Mouse (Mus musculus) megakaryocyte-erythroid progenitor cell, adult 5 weeks (primary cell): ENCODE measurements around the gene Plcd3. TPM values are rescaled to one million over a fixed set of nuclear protein-coding genes. Genes with fewer than 3 reads are reported as not detected.

ENCODE experiments used
- polyA plus RNA-seq: library from polyadenylated mRNA; stranded (reverse); fragments of >175 nt; gene quantifications from 2 replicates; pipeline ENCODE4 v1.2.3, GENCODE M21; 2012

Gene Plcd3
- polyA plus RNA-seq: 0.39 and 1.1 TPM in 2 replicates

DNA sequence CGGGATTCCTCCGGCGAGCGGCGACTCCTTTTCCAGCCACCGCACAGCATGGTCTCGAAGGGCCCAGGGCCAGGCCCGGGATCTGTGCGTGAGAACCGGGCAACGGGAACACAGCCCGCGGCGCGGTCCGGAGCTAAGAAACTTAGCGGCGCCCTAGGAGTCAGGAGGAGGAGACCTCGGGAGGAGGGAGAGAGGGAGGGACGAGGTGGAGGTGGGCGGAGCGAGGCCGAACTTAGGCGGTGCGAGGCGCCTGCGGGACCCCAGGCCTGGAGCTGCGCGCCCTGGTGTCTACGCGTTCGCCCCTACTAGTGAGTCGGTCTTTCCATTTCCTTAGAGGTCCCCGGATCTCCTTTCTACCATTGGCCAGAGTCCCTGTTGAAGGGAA, at the start of gene Plcd3, which contains the start of gene Acbd4:
Gene Plcd3, minus strand, starts transcription at position 178 of the 385 bp plus-strand sequence.
Gene Acbd4, plus strand, starts transcription at position 202 of the 385 bp plus-strand sequence.

DNA sequence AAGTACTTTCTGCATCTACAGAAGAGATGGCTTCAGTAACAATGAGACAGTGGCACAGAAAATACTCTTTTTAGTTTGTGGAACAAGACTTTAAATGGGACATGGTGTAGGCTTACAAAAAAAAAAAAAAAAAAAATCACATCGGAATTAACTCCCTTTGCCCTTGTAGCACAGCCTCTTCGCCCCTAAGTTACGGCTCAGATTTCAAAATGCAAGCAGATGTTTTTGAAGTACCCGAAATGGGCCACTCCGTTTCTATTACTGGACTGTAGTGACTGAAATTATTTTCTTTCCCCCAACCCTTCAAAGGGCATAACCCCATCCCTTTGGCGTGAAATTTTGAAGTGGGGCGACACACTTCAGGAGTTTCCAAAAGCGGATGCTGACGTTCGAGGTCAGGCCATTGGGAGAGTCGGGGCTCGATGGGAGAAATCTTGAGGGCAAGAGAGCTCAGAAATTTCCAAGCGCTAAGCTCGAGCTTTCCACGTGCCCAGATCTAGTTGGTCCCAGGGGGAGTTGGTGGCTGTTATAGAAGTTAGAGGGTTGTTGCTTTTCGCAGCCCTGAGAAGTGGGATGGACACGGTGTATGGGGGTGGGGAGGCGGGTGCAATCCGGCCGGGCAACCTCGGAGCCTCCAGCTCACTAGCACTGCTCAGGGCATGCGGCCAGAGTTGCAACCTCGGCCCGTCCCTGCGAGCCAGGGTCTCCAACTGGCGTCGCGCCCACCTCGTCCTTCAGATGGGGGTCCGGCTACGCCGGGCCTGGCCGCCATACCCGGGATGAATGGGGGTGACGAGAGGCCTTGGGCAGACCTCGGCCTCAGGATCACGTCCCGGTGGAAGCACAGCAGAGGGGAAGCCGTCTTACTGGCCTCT, 30.5 kb upstream of the Plcd3 start, which contains the start of gene Hexim2:
Gene Hexim2, plus strand, starts transcription at position 729 of the 875 bp plus-strand sequence.

DNA sequence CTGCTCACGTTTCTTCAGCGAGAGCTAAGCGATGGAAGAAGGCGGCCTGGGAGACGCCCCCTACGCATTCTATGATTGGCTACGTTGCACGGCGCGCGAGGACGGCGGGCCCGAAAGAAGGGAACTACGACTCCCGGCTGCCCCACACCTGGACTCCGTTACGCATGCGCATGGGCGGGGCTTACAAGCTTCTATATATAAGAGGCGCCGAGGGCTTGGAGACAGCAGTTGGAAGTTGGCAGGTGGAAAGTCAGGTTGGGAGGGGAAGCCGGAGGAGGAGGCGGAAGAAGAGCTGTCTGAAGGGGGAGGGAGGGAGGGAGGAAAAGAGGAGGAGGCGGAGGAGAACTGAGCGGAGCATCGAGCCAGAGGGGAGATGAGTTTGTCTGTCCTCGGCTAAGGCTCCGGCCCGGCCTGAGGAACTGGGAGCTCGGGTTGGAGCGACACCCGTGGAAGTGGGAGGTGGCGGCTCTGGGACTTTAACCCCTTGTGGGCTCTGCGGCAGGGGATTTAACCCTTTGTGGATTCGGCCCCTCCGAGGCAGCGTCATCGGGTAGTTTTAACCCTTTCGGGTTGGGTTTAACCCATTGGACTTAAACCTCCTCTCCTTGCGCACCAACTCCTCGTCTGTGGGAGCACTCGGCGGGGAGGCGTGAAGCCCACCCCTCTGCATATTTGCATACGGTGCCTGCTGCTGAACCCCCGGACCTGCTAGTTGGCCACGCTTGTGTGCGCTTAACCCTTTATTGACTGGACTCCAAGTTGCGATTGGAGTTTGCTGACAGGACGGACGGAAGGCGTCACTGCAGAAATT, 14.8 kb upstream of the Plcd3 start, which contains the start of gene Hexim1:
Gene Hexim1, plus strand, starts transcription at position 224 of the 811 bp plus-strand sequence.

DNA sequence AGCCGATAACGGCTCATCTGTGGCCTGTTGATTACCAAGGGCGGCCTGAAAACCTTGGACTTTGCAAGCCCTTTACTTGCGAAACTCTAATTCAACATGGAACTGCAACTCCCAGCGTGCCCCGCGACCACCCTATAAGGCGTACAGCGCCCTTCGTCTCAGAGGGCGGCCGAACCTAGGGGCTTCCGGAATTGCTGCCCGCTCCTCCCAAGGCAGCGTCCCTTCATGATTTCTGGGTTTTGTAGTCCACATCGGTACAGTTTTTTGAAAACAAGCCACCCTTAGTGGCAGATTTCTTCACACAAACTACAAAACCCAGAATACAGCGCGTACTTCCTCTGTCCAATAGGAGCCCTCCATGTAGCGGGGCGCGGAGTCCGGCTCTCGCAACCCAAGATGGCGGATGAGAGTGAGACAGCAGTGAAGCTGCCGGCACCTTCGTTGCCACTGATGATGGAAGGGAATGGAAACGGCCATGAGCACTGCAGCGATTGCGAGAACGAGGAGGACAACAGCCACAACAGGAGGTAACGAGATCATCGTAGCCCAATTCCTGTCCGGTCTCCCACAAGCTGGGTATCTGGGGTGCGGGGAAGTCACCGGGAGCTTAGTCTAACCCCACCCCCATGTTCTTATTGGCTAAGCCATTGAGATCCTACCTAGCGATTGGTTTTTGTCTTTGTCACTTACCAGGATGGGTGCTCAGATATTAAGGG, 73.1 kb downstream of the Plcd3 start, which contains the start of the genes Nmt1 and Dcakd:
Gene Nmt1, plus strand, starts transcription at position 15 of the 716 bp plus-strand sequence.
Gene Dcakd, minus strand, starts transcription at position 158 of the 716 bp plus-strand sequence.

Other genes with a start within 250 kb of the Plcd3 start
- 180 and 239 TPM in 2 replicates for gene Eftud2, start 220.7 kb downstream of the Plcd3 start, polyA plus RNA-seq
- 0.19 TPM in 1 of 2 replicates, not detected in the other for gene Ccdc103, start 220.5 kb downstream of the Plcd3 start, polyA plus RNA-seq
- gene Fam187a, start 216.5 kb downstream of the Plcd3 start, polyA plus RNA-seq: not detected in 2 replicates
- 0.02 and 0.06 TPM in 2 replicates for gene Gfap, start 200.7 kb downstream of the Plcd3 start, polyA plus RNA-seq
- 19.7 and 21.6 TPM in 2 replicates for gene Kif18b, start 176.5 kb downstream of the Plcd3 start, polyA plus RNA-seq
- gene C1ql1, start 155.0 kb downstream of the Plcd3 start, polyA plus RNA-seq: 0.06 and 0.60 TPM in 2 replicates
- gene Nmt1, start 73.5 kb downstream of the Plcd3 start, polyA plus RNA-seq: 8.9 and 14.0 TPM in 2 replicates
- gene Dcakd, start 73.3 kb downstream of the Plcd3 start, polyA plus RNA-seq: 91.4 and 99.8 TPM in 2 replicates
- gene Acbd4, start within 50 bp of the Plcd3 start, polyA plus RNA-seq: 12.1 TPM in 2 replicates
- gene Hexim1, start 14.6 kb upstream of the Plcd3 start, polyA plus RNA-seq: 41.2 and 64.6 TPM in 2 replicates
- 8.2 and 8.4 TPM in 2 replicates for gene Hexim2, start 30.8 kb upstream of the Plcd3 start, polyA plus RNA-seq
- 146 and 177 TPM in 2 replicates for gene Fmnl1, start 69.4 kb upstream of the Plcd3 start, polyA plus RNA-seq
- gene 1700023F06Rik, start 106.9 kb upstream of the Plcd3 start, polyA plus RNA-seq: not detected in 2 replicates
- gene Spata32, start 116.8 kb upstream of the Plcd3 start, polyA plus RNA-seq: not detected in 2 replicates
- 8.7 and 10.8 TPM in 2 replicates for gene Map3k14, start 165.8 kb upstream of the Plcd3 start, polyA plus RNA-seq